Mouse (Mus musculus): ENCODE data around the gene Vps8. TPM values are rescaled to one million over a fixed set of nuclear protein-coding genes. Genes with fewer than 3 reads are reported as not detected.

Gene Vps8
- total and polyA plus RNA-seq, 3 experiments: 13.6 to 17.6 (median 15.9) TPM

- Histone ChIP-seq H3K4me1 (ENCODE audit: control insufficient read depth in 1 of 2, insufficient read depth in 2 of 2) (peaks cover 0 to 10% of the 10 kb centered on the region in 2 experiments; a peak in 2 of 4 replicates), H3K27ac (ENCODE audit: insufficient read depth, low read depth) (no peak overlapping the region), H3K9me3 (replicated peaks; ENCODE audit: low read length) (no peaks in the 10 kb centered on the region), H3K4me3 (replicated peaks in 1 of 3; ENCODE audit: low read depth in 2 of 3, low read length in 2 of 3, poor library complexity in 1 of 3) (no peak overlapping the region), H3K36me3 (replicated peaks in 1 of 2; ENCODE audit: control insufficient read depth in 1 of 2, insufficient read depth in 1 of 2, low read length in 1 of 2) (peaks cover 0 to 9% of the 10 kb centered on the region in 2 experiments), H3K79me2 (replicated peaks; ENCODE audit: control insufficient read depth, extremely low read depth, insufficient read depth, poor library complexity, severe bottlenecking) (no peaks in the 10 kb centered on the region), H3K27me3 (replicated peaks) (no peaks in the 10 kb centered on the region), H3K4me2 (ENCODE audit: insufficient read depth, low read depth, poor library complexity, severe bottlenecking) (no peak overlapping the region), H3K9ac (ENCODE audit: insufficient read depth, low read depth) (no peak overlapping the region)
- in situ Hi-C loops (cut with MboI; ENCODE audit: low pct_ligation_motif_present, low pct_unique_long_range_greater_than_20kb, low sequenced_read_pairs): no loop called here
- dilution Hi-C loops (cut with MboI; ENCODE audit: extremely low pct_ligation_motif_present, extremely low pct_unique_long_range_greater_than_20kb, low sequenced_read_pairs): no loop called here
- no peak for DNase-seq (ENCODE audit: extremely low read depth)
- no peak for TF ChIP-seq JUND (conservative IDR thresholded peaks at IDR 0.05; ENCODE audit: low read depth, low read length)
- TF ChIP-seq POLR2A (IDR thresholded peaks at IDR 0.05; ENCODE audit: low read depth, low read length): no peak
- TF ChIP-seq RAD21 (IDR thresholded peaks at IDR 0.05; ENCODE audit: low read depth, low read length): no peak
- TF ChIP-seq ZNF384 (IDR thresholded peaks at IDR 0.05; ENCODE audit: low read depth, low read length): no peak
- no peak for TF ChIP-seq POLR2AphosphoS2 (IDR thresholded peaks at IDR 0.05; ENCODE audit: low read depth, low read length)
- no peak for TF ChIP-seq RCOR1 (conservative IDR thresholded peaks at IDR 0.05; ENCODE audit: low read depth, low read length)
- no peak for TF ChIP-seq ZKSCAN1 (IDR thresholded peaks at IDR 0.05; ENCODE audit: borderline replicate concordance, low read depth, low read length)
- no peak for TF ChIP-seq TBP (conservative IDR thresholded peaks at IDR 0.05; ENCODE audit: low read depth, low read length)
- TF ChIP-seq ETS1 (conservative IDR thresholded peaks at IDR 0.05; ENCODE audit: low read depth, low read length): no peak
- TF ChIP-seq NELFE (IDR thresholded peaks at IDR 0.05; ENCODE audit: low read depth, low read length): no peak
- TF ChIP-seq ZMIZ1 (IDR thresholded peaks at IDR 0.05; ENCODE audit: low read depth, low read length): no peak
- TF ChIP-seq NRF1 (IDR thresholded peaks at IDR 0.05; ENCODE audit: low read depth, low read length): no peak
- TF ChIP-seq EP300 (IDR thresholded peaks at IDR 0.05; ENCODE audit: low read length): no peak
- no peak for TF ChIP-seq MAFK (IDR thresholded peaks at IDR 0.05; ENCODE audit: insufficient replicate concordance, low read length)
Measured at GRCm38 (mm10) chr16:21604354-21604753, 181.4 kb downstream of the Vps8 start.

- H3K36me3 ChIP-seq (replicated peaks in 1 of 2; ENCODE audit: control insufficient read depth in 1 of 2, insufficient read depth in 1 of 2, low read length in 1 of 2): peaks cover 0 to 9% of the 10 kb centered on the region in 2 experiments
- in situ Hi-C loops (cut with MboI; ENCODE audit: low pct_ligation_motif_present, low pct_unique_long_range_greater_than_20kb, low sequenced_read_pairs) (no loop called here), dilution Hi-C loops (cut with MboI; ENCODE audit: extremely low pct_ligation_motif_present, extremely low pct_unique_long_range_greater_than_20kb, low sequenced_read_pairs) (no loop called here)
Measured at GRCm38 (mm10) chr16:21606249-21607020, 183.5 kb downstream of the Vps8 start.

More at GRCm38 (mm10) chr16:21606249-21607020, 183.5 kb downstream of the Vps8 start:
- no peak for TF ChIP-seq JUND (conservative IDR thresholded peaks at IDR 0.05; ENCODE audit: low read depth, low read length)
- no peak for TF ChIP-seq MYC (IDR thresholded peaks at IDR 0.05; ENCODE audit: low read depth, low read length)
- no peak for TF ChIP-seq GABPA (IDR thresholded peaks at IDR 0.05; ENCODE audit: insufficient replicate concordance, low read depth, low read length)
- no peak for TF ChIP-seq NRF1 (IDR thresholded peaks at IDR 0.05; ENCODE audit: low read depth, low read length)
- no peak for TF ChIP-seq E2F4 (IDR thresholded peaks at IDR 0.05; ENCODE audit: insufficient replicate concordance, low read depth, low read length)
- no peak for TF ChIP-seq CTCF (conservative IDR thresholded peaks at IDR 0.05 in 1 of 2, IDR thresholded peaks at IDR 0.05 in 1 of 2; ENCODE audit: low read depth in 2 of 2, low read length in 2 of 2)
- no peak for TF ChIP-seq TCF12 (IDR thresholded peaks at IDR 0.05; ENCODE audit: low read depth, low read length)
- Histone ChIP-seq H3K79me2 (replicated peaks; ENCODE audit: control insufficient read depth, extremely low read depth, insufficient read depth, poor library complexity, severe bottlenecking) (no peaks in the 10 kb centered on the region), H3K9ac (ENCODE audit: insufficient read depth, low read depth) (no peak overlapping the region), H3K4me3 (replicated peaks in 1 of 3; ENCODE audit: low read depth in 2 of 3, low read length in 2 of 3, poor library complexity in 1 of 3) (no peak overlapping the region), H3K27ac (ENCODE audit: insufficient read depth, low read depth) (no peak overlapping the region), H3K4me1 (ENCODE audit: control insufficient read depth in 1 of 2, insufficient read depth in 2 of 2) (peaks cover 8 to 25% of the 10 kb centered on the region in 2 experiments), H3K27me3 (replicated peaks) (no peaks in the 10 kb centered on the region), H3K9me3 (replicated peaks; ENCODE audit: low read length) (no peaks in the 10 kb centered on the region), H3K4me2 (ENCODE audit: insufficient read depth, low read depth, poor library complexity, severe bottlenecking) (no peak overlapping the region)
- no peak for DNase-seq (ENCODE audit: extremely low read depth)

Data from CH12.LX (cell line).